Mouse (Mus musculus) small intestine, adult 2 months (tissue): ENCODE data around the gene Olfr153.

Experiments used
- CTCF ChIP-seq: fragments of 200-500 bp; IDR thresholded peaks from 2 replicates; pipeline ENCODE4 v1.5.1; 2012; ENCODE audit warnings: low read depth, mild to moderate bottlenecking, control low read depth, inconsistent platforms, low read length, moderate library complexity, mixed read lengths; ENCODE audit not compliant: insufficient replicate concordance, insufficient read length; ENCODE audit errors: extremely low read depth
- POLR2A ChIP-seq: fragments of 200-500 bp; IDR thresholded peaks from 2 replicates; pipeline ENCODE4 v1.6.1; 2012; ENCODE audit warnings: low read depth, mild to moderate bottlenecking, control low read depth, inconsistent platforms, low read length, moderate library complexity

DNA sequence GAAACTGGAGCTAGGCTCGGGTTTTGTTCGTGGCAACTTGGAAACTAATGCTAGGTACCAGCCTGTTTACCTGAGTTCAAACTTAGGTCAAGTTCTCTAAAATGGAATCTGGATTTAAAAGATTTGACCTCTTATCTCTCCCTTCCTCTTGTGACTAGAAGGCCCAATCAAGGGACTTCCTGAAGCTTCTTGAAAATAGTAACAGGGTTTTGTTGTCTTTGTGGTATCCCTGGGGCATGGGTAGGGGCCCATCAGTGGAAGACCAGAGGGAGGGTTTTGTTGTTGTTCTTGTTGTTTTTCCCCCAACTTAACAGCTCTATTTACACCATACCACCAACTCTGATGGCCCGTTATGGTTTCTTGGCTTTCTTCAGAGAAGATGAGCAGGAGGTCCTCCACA is 15.0 kb upstream of the Olfr153 start:
- TF ChIP-seq POLR2A (no peak), CTCF (no peak)
